Mouse (Mus musculus) lung, postnatal 0 days (tissue): ENCODE results near the gene March6.

Experiments
- CTCF ChIP-seq: IDR thresholded peaks from 2 replicates; pipeline ENCODE4 v1.5.1; 2016; ENCODE audit warnings: antibody characterized with exemption, mild to moderate bottlenecking
- EP300 ChIP-seq: IDR thresholded peaks from 2 replicates; pipeline ENCODE4 v1.6.1; 2016; ENCODE audit warnings: antibody characterized with exemption, mild to moderate bottlenecking, control low read depth

GRCm38 (mm10) chr15:31465806-31466205, 65.0 kb downstream of the March6 start:
- TF ChIP-seq CTCF (no peak), EP300 (no peak)
